ENCODE assay signal across 8 mouse cellular contexts in genomic region chr11:106007821-106008220, GRCm38 (mm10). TPM values are rescaled to one million over a fixed set of nuclear protein-coding genes. Genes with fewer than 3 reads are reported as not detected.
DNase-seq lines count a peak whose midpoint lies in the region; ATAC-seq and TF ChIP-seq lines count a peak whose summit lies in the region.

TSS of gene Kcnh6 (plus strand) at chr11:106008124.

- WGBS in forebrain, embryonic 13.5 days = under 1% methylated on average over 21 of the region's 25 CpGs
- 0% methylated on average over 18 of the region's 25 CpGs for WGBS in hindbrain, embryonic 11.5 days
- WGBS in limb, embryonic 14.5 days = 1% methylated on average over 24 of the region's 25 CpGs
- WGBS in midbrain, embryonic 14.5 days = under 1% methylated on average over 25 of the region's 25 CpGs
- WGBS in stomach, embryonic 16.5 days = under 1% methylated on average over 25 of the region's 25 CpGs

- H3K9me3 ChIP-seq in forebrain, embryonic 13.5 days (replicated peaks) = no peaks in the 10 kb centered on the region
- no peaks in the 10 kb centered on the region for H3K9me3 ChIP-seq in hindbrain, embryonic 11.5 days (ENCODE audit: control insufficient read depth, low read length)
- H3K9me3 ChIP-seq in limb, embryonic 14.5 days (ENCODE audit: control insufficient read depth, low read length) = no peaks in the 10 kb centered on the region
- no peaks in the 10 kb centered on the region for H3K9me3 ChIP-seq in midbrain, embryonic 14.5 days (ENCODE audit: control insufficient read depth, low read length)
- no peaks in the 10 kb centered on the region for H3K9me3 ChIP-seq in stomach, embryonic 16.5 days (replicated peaks; ENCODE audit: control insufficient read depth, low read length)

- intact Hi-C loops in heart, postnatal 25 days (cut with DNase I) = no loop called here

- DNase-seq in heart, adult 11 months = peak; percentile 93
- DNase-seq in heart, postnatal 25 days (ENCODE audit: low spot score) = no peak
- DNase-seq in hindbrain, embryonic 11.5 days (ENCODE audit: low spot score) = peak; percentile 81
- DNase-seq in limb, embryonic 14.5 days (ENCODE audit: low spot score) = peak; percentile 64
- DNase-seq in midbrain, embryonic 14.5 days = peak; percentile 62
- no peak for DNase-seq in layer of hippocampus, adult 2 months (ENCODE audit: low spot score in 2 of 2)

- H3K4me3 ChIP-seq in forebrain, embryonic 13.5 days = peak within 1 kb of the TSS; percentile 13; the same call in 1 of the 2 replicates
- no peak within 1 kb of the TSS for H3K4me3 ChIP-seq in hindbrain, embryonic 11.5 days (ENCODE audit: low read depth, low read length)
- H3K4me3 ChIP-seq in limb, embryonic 14.5 days (replicated peaks; ENCODE audit: low read length) = peak within 1 kb of the TSS; percentile 21; the same call in 1 of the 2 replicates
- H3K4me3 ChIP-seq in midbrain, embryonic 14.5 days (replicated peaks; ENCODE audit: low read depth, low read length) = no peak within 1 kb of the TSS
- peak within 1 kb of the TSS; percentile 32 for H3K4me3 ChIP-seq in stomach, embryonic 16.5 days (replicated peaks; ENCODE audit: low read length)
- no peak within 1 kb of the TSS; the same call in 1 of the 2 replicates for H3K4me3 ChIP-seq in layer of hippocampus, adult 2 months

- no peak for TF ChIP-seq POLR2A in limb, embryonic 14.5 days (IDR thresholded peaks at IDR 0.05; ENCODE audit: borderline replicate concordance, extremely low read depth, insufficient read depth, insufficient read length)

- peaks cover 33% of the 10 kb centered on the region for H3K27me3 ChIP-seq in forebrain, embryonic 13.5 days
- H3K27me3 ChIP-seq in hindbrain, embryonic 11.5 days (ENCODE audit: control insufficient read depth, insufficient read depth, low read length) = no peaks in the 10 kb centered on the region
- H3K27me3 ChIP-seq in limb, embryonic 14.5 days (ENCODE audit: control insufficient read depth, insufficient read depth, low read length) = no peaks in the 10 kb centered on the region; the same call in 1 of the 2 replicates
- no peaks in the 10 kb centered on the region for H3K27me3 ChIP-seq in midbrain, embryonic 14.5 days (ENCODE audit: control insufficient read depth, insufficient read depth, low read length)
- H3K27me3 ChIP-seq in stomach, embryonic 16.5 days (ENCODE audit: control insufficient read depth, insufficient read depth, low read length) = peaks cover 9% of the 10 kb centered on the region; the same call in 1 of the 2 replicates

- no peak for ATAC-seq in forebrain, embryonic 13.5 days
- ATAC-seq in hindbrain, embryonic 11.5 days (ENCODE audit: low FRiP score) = no peak
- no peak; the same call in 1 of the 2 replicates for ATAC-seq in limb, embryonic 14.5 days (ENCODE audit: low FRiP score, low read depth)
- no peak for ATAC-seq in midbrain, embryonic 14.5 days (ENCODE audit: low FRiP score, low TSS enrichment)
- peak; percentile 69; the same call in 1 of the 2 replicates for ATAC-seq in stomach, embryonic 16.5 days (ENCODE audit: insufficient read depth, low FRiP score)

- peaks cover 10% of the 10 kb centered on the region for H3K4me1 ChIP-seq in forebrain, embryonic 13.5 days
- H3K4me1 ChIP-seq in hindbrain, embryonic 11.5 days (replicated peaks; ENCODE audit: control insufficient read depth, insufficient read depth, low read length) = no peaks in the 10 kb centered on the region; the same call in 1 of the 2 replicates
- peaks cover 4% of the 10 kb centered on the region; the same call in 1 of the 2 replicates for H3K4me1 ChIP-seq in limb, embryonic 14.5 days (ENCODE audit: control insufficient read depth, insufficient read depth, low read length)
- 0 out of 2 replicates have a peak, but pooled peaks cover 7% of the 10 kb centered on the region for H3K4me1 ChIP-seq in midbrain, embryonic 14.5 days (ENCODE audit: control insufficient read depth, insufficient read depth, low read length)
- no peaks in the 10 kb centered on the region for H3K4me1 ChIP-seq in stomach, embryonic 16.5 days (ENCODE audit: control insufficient read depth, insufficient read depth, low read length)

- no peak within 1 kb of the TSS for H3K27ac ChIP-seq in forebrain, embryonic 13.5 days
- H3K27ac ChIP-seq in hindbrain, embryonic 11.5 days (ENCODE audit: low read depth, low read length) = no peak within 1 kb of the TSS
- H3K27ac ChIP-seq in limb, embryonic 14.5 days (replicated peaks; ENCODE audit: low read depth, low read length) = no peak within 1 kb of the TSS
- no peak within 1 kb of the TSS for H3K27ac ChIP-seq in midbrain, embryonic 14.5 days (replicated peaks; ENCODE audit: low read depth, low read length)
- H3K27ac ChIP-seq in stomach, embryonic 16.5 days (ENCODE audit: low read length) = no peak within 1 kb of the TSS
- no peak within 1 kb of the TSS for H3K27ac ChIP-seq in layer of hippocampus, adult 2 months

- H3K4me2 ChIP-seq in forebrain, embryonic 13.5 days = peak within 1 kb of the TSS; percentile 53
- H3K4me2 ChIP-seq in hindbrain, embryonic 11.5 days (replicated peaks; ENCODE audit: low read depth, low read length) = peak within 1 kb of the TSS; percentile 47
- peak within 1 kb of the TSS; percentile 56 for H3K4me2 ChIP-seq in limb, embryonic 14.5 days (replicated peaks; ENCODE audit: low read depth, low read length, severe bottlenecking)
- H3K4me2 ChIP-seq in midbrain, embryonic 14.5 days (ENCODE audit: low read length) = peak within 1 kb of the TSS; percentile 43
- peak within 1 kb of the TSS; percentile 75 for H3K4me2 ChIP-seq in stomach, embryonic 16.5 days (ENCODE audit: low read depth, low read length)

- no peak for TF ChIP-seq CTCF in layer of hippocampus, adult 2 months (conservative IDR thresholded peaks at IDR 0.05)

- H3K36me3 ChIP-seq in forebrain, embryonic 13.5 days (ENCODE audit: poor library complexity, severe bottlenecking) = no peaks in the 10 kb centered on the region
- no peaks in the 10 kb centered on the region for H3K36me3 ChIP-seq in hindbrain, embryonic 11.5 days (ENCODE audit: control insufficient read depth, insufficient read depth, low read length)
- H3K36me3 ChIP-seq in limb, embryonic 14.5 days (ENCODE audit: control insufficient read depth, insufficient read depth, low read length) = no peaks in the 10 kb centered on the region
- no peaks in the 10 kb centered on the region for H3K36me3 ChIP-seq in midbrain, embryonic 14.5 days (ENCODE audit: control insufficient read depth, insufficient read depth, low read length)
- no peaks in the 10 kb centered on the region for H3K36me3 ChIP-seq in stomach, embryonic 16.5 days (ENCODE audit: control insufficient read depth, insufficient read depth, low read length)

- H3K9ac ChIP-seq in forebrain, embryonic 13.5 days = peak within 1 kb of the TSS; percentile 30; the same call in 1 of the 2 replicates
- H3K9ac ChIP-seq in hindbrain, embryonic 11.5 days (ENCODE audit: low read depth, low read length) = no peak within 1 kb of the TSS
- no peak within 1 kb of the TSS for H3K9ac ChIP-seq in limb, embryonic 14.5 days (ENCODE audit: low read depth, low read length, severe bottlenecking)
- H3K9ac ChIP-seq in midbrain, embryonic 14.5 days (replicated peaks; ENCODE audit: low read length) = no peak within 1 kb of the TSS
- H3K9ac ChIP-seq in stomach, embryonic 16.5 days (ENCODE audit: low read length) = no peak within 1 kb of the TSS

RNA-seq across cellular contexts. Expression of gene Kcnh6, which starts in this region (rescaled TPM):
- under 1 TPM in 1 of 2 experiments, not detected in 1; 0.39 TPM for total RNA-seq in heart, postnatal 25 days (2021)
- polyA plus RNA-seq in forebrain, embryonic 13.5 days (2015; fragmentation: Nextera tagmentation; extraction: Ambion mirVana) = 0.40 and 0.54 TPM in 2 replicates
- 0.46 and 0.75 TPM in 2 replicates for polyA plus RNA-seq in hindbrain, embryonic 11.5 days (2014; fragmentation: Nextera tagmentation; extraction: Ambion mirVana)
- polyA plus RNA-seq in limb, embryonic 14.5 days (2012; rRNA removed) = 0.20 and 0.32 TPM in 2 replicates
- polyA plus RNA-seq in limb, embryonic 14.5 days (2014; fragmentation: Nextera tagmentation; extraction: Ambion mirVana) = 0.23 and 0.32 TPM in 2 replicates
- 1.00 and 1.8 TPM in 2 replicates for polyA plus RNA-seq in midbrain, embryonic 14.5 days (2014; fragmentation: Nextera tagmentation; extraction: Ambion mirVana)
- 0.46 and 0.92 TPM in 2 replicates for polyA plus RNA-seq in stomach, embryonic 16.5 days (2015; fragmentation: Nextera tagmentation; extraction: Ambion mirVana)
- 1 to 10 TPM; 1.1 to 1.4 TPM for total RNA-seq in layer of hippocampus, adult 2 months (2021)

Comparison
In these comparisons a context has a peak if more than half of its experiments do, and no peak if none do; other contexts are left out.
1. DNase-seq: peak in heart, adult 11 months (single experiment) and midbrain, embryonic 14.5 days (single experiment); none in heart, postnatal 25 days (single experiment) and layer of hippocampus, adult 2 months (0 of 2).
2. Peak in DNase-seq and H3K4me2 ChIP-seq in hindbrain, embryonic 11.5 days; RNA of the gene not detected or under 1 TPM.
3. Peak in DNase-seq, H3K4me3 ChIP-seq and H3K4me2 ChIP-seq in limb, embryonic 14.5 days; RNA of the gene not detected or under 1 TPM.
4. Peak in ATAC-seq, H3K4me3 ChIP-seq and H3K4me2 ChIP-seq in stomach, embryonic 16.5 days; RNA of the gene not detected or under 1 TPM.
5. Peak in every context shown above with its lines, with median percentiles within 50 percentile points of each other: H3K4me2 ChIP-seq.